Mouse (Mus musculus) mesoderm, embryonic 11.5 days (tissue): ENCODE measurements around the gene Gpr26.

Experiments
- DNase-seq: peaks from one replicate; pipeline ENCODE4 v3.0.0-alpha.2; 2012; ENCODE audit warnings: low read depth, low spot score

The Gpr26 gene

DNA sequence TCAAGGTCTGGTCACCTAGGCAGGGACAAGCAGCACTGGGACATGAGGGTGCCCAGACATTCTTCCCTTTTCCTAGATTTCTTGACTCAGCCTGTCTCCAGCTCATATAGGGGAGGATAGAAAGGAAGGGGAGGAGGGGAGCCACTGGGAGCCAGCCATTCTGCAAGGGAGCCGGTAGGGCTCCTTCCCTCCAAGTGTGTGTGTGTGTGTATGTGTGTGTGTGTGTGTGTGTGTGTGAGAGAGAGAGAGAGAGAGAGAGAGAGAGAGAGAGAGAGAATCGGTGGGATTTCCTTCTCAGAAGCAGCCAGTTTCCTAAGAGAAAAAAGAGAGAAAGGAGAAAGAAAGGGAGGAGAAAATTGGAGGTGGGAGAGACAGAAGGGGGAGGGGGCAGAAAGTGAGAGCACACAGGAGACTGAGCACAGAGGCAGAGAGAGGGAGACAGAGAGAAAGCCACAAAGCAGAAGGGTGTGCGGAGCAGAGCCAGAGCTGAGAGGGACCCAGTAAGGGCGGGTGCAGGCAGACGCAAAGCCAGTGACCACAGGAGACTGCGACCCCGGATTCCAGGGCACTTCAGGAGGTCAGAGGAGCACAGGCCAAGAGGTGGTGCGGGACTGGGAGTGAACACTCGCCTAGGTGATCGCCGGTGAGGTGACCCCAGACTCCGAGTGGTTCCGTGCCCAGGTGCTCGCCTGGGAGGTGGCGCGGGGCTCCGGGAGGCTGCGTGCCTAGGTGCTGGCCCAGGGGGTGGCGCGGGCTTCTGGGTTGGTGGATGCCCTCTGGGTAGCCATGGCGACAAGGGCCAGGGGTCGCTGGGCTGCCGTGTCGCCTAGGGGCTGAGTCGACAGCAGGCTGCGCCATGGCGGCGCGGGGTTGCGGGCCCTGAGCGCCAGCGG, at the start of gene Gpr26:
TSS of gene Gpr26 (plus strand) at position 438 of the 893 bp plus-strand sequence.
- DNase-seq = no peak

- DNase-seq = peak; percentile 53
These were observed 48.9 kb upstream of the Gpr26 start for GRCm38 (mm10) chr7:131917384-131917783.

DNA sequence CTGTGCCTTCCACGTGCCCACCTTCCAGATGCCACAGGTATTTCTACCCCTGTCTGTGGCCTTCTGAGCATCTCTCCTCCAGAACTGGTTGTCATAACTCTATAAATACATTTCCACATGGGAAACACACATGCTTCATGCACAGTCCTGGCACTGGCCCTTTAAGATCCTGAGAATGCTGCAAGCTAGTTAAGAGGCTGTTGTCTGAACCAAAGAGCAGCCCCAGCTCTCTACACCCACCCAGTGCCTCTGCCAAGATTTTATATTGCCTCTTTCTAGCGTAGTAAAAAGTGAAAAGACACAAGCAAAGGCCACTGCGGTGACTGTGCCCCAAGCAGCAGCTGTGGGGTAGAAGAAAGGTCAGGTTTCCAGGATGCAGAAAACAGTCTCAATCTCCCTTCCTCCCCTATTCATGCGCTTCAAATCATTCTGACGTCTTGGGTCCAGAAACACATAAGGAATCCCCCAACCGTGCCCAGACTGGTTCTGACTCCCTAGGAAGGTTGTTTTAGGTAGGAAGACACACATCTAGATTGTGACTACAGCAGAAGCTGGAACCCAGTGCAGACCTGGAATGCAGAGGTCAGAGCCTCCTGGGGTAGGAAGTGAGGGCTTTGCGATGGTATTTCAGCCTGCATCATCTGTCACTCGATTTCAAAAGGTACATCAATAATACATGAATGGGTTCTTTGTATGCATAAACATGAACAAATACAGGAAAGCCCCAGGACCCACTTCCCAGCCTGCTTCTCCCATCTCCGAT, 38.8 kb upstream of the Gpr26 start:
- DNase-seq = peak; percentile 65

DNA sequence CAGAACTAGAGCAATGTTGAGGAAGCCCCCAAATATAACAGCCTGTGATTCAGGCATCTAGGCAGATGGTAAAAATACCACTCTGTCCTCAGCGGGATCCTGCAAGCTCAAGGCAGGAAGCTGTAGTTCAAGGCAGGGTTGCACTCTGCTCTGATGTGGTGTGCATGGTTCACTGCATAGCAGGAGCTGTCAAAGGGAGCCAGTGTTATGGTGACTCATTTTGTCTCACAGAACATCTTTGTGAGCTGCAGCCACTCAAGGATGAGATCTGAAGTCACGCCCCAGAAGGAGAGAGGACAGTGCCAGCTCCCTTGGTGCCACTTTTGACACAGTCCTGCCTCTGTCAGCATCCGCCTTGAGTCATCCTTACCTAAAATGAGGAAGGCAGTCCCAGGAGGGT, 28.6 kb upstream of the Gpr26 start:
- no peak for DNase-seq

- DNase-seq = no peak
These were observed 15.1 kb upstream of the Gpr26 start for GRCm38 (mm10) chr7:131951131-131951530.

GRCm38 (mm10) chr7:131953402-131953801, 12.9 kb upstream of the Gpr26 start:
- DNase-seq = no peak

- DNase-seq = no peak
These were observed 7.6 kb upstream of the Gpr26 start for GRCm38 (mm10) chr7:131958705-131959104.

- peak; percentile 77 for DNase-seq
These were observed 5.7 kb upstream of the Gpr26 start for GRCm38 (mm10) chr7:131960551-131960950.

DNA sequence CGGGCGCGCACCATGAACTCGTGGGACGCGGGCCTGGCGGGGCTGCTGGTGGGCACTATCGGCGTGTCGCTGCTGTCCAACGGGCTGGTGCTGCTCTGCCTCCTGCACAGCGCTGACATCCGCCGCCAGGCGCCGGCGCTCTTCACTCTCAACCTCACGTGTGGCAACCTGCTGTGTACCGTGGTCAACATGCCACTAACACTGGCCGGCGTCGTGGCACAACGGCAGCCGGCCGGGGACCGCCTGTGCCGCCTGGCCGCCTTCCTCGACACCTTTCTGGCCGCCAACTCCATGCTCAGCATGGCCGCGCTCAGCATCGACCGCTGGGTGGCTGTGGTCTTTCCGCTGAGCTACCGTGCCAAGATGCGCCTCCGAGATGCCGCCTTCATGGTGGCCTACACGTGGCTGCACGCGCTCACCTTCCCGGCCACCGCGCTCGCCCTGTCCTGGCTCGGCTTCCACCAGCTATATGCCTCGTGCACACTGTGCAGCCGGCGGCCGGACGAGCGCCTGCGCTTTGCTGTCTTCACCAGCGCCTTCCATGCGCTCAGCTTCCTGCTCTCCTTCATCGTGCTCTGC, 745 bp downstream of the Gpr26 start:
- DNase-seq = peak; percentile 53

DNA sequence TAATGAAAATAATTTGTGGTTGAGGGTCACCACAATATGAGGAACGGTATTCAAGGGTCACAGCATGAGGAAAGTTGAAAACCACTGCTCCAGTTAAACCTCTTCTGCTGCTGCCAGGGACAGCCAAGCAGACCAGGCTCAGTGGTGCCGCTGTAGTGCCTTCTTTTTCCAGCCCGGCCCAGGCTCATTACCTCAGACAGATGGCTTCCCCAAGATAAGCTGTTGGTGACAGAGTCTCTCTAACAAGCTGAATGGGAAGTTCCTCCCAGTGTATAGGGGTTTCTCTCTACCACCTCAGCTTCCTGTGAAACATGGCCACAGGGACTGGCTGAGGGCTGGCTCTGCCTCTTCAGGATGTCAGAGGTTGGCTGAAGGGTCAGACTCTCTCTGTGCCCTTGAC, 4.0 kb downstream of the Gpr26 start:
- no peak for DNase-seq

GRCm38 (mm10) chr7:131975867-131976266, 9.6 kb downstream of the Gpr26 start:
- no peak for DNase-seq

DNA sequence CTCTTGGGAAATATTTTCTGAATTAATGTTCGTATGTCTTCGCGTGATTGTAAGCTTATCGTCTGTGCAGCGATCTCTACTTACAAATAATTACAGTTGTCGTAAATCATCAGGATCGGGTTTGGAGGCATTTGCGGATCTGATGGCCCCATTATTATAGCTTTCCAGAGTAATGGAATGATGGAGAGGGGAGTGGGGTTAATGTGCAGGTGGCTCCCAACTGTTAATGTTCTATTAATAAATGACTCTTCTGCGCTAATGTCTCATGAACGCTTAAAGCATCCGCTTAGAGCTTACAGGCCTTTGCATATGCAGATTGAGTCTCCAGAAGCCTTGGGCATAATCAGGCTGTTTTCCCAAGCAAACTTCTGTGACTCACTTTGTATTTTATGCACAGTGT, 12.3 kb downstream of the Gpr26 start:
- DNase-seq = no peak

- no peak for DNase-seq
These were observed 22.8 kb downstream of the Gpr26 start for GRCm38 (mm10) chr7:131989056-131989455.

DNA sequence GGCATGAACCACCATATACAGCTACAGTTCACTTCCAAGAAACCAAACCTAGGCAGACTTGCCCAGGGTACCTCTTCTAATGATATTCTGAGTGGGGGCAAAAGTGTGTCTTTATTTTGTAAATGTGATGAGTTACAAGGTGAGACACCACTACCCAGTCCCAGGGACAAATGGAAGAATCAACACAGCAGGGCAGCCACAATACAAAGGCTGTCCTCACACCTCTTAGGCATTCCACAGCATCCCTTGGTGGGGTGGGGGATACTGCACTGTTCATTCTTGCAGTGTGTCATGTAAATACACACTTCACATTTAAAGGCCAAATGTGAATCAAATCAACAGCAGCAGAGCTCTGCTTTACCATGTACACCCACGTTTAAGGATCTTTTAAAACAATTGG, 26.0 kb downstream of the Gpr26 start:
- DNase-seq = no peak

DNA sequence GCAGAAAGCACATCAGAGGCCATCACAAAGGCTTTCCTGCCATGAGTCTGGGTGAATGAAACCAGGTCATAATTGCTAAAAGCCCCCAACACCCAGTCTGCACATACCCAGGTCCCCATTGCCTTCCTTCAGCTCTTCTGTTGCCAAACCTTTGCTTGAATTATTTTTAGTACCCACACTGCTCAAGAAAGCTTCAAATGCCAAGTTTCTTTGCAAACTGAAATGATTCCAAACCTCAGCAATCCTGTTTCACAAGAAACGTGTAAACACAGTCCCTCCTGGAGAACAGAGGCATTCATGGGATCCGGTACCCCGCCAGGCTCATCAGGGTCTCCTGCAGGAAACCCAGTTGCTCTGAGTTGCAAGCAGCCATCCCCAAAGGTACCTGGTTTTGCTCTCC, 26.6 kb downstream of the Gpr26 start:
- DNase-seq = no peak

GRCm38 (mm10) chr7:132005996-132006696, 39.9 kb downstream of the Gpr26 start:
- DNase-seq = no peak

GRCm38 (mm10) chr7:132009002-132009401, 42.7 kb downstream of the Gpr26 start:
- no peak for DNase-seq

DNA sequence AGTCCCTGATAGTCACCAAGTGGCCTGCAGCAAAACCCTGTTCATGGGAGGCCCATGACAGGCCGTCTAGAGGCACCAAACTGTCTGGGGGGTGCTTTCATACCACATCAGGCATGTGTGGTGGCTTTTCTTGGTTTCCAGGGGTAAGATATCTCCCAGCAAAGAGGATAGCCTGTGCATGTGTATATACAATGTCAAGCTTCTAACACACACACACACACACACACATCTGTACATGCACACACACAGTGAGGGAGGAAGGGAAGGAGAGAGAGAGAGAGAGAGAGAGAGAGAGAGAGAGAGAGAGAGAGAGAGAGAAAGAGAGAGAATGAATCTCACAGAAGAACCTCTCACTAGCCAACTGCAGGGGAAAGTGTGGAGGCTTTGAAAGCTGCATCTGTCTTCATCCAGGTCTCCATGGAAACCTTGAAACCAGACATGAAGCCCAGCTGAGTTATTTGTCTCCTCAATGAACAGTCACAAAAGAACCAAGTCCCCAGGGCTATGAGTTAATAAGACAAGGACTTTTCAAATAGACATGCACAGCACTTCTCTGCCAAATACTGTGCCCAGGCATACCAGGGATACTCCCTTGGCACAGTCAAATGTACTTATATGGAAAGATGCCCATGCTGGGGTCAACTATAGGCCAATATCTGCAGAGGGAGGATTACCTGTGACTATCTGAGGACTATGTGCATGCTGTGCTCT, 46.9 kb downstream of the Gpr26 start:
- peak; percentile 51 for DNase-seq

DNA sequence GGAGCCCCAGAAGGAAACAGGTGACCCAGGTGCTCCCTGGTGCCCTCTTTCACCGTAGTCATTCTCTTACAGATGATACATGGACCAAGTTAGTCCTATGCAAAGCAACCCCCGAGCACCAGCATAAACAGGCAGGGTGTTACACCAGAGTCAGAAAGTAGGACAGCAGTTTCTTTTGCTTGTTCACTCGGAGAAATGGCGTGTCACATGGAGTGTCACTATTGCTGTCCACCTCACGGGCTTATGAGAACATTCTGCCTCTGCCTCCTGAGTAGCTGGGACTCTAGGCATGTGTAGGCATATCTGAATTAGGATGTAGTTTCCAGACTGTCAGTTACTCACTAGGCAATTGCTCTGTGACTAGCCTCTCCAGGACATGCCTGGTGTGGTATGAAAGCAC, 47.7 kb downstream of the Gpr26 start:
- no peak for DNase-seq

DNA sequence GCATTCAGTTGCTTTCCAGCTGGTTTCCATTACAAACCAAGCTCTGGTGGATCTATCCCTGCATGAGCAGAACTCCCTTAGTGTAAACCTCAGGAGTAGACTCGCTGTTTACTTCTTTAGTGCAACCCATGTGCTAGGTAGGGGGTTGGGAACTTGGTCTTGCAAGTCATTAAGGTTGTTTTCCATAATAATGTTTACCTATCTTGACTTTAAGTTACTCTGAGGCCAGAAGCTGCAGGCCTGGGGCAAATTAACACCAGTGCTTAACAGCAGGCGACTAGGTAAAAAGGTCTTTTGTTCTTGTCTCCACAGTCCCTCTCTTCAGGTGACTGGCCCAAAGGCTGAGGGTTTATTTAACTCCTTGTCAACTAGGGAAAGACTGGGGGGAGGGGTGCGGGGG, 48.9 kb downstream of the Gpr26 start:
- no peak for DNase-seq

DNA sequence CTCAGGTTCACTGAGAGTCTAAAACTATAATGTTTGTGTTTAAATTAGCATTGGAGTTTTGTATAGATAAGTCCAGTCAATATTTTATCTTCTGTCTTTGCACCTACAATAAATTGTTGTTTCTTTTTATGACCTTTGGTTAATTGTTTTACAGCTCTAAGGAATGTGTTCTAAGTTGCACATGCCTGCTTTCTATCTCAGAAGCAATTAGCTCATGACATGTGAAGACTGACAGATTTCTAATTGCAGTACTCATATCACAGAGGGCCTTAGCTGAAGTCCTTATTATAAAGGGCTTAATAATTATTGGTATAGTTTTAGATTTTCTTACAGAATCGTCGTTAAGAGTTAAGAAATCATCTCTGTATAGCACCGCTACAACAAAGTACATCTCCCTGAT, 49.7 kb downstream of the Gpr26 start:
- DNase-seq = no peak
